ENCODE assay signal across 8 mouse cellular contexts in genomic region chr7:4789436-4789935, GRCm38 (mm10). TPM values are rescaled to one million over a fixed set of nuclear protein-coding genes. Genes with fewer than 3 reads are reported as not detected.
DNase-seq lines count a peak whose midpoint lies in the region; ATAC-seq and TF ChIP-seq lines count a peak whose summit lies in the region.

TSS of gene Tmem238 (minus strand) at chr7:4789656.

- ATAC-seq in CD4-positive, CD25-positive, alpha-beta regulatory T cell, adult 4 months: no peak

- WGBS in olfactory bulb, adult 2 months: 10% methylated on average over 40 of the region's 40 CpGs

- peak within 1 kb of the TSS; percentile 53 for H3K4me3 ChIP-seq in olfactory bulb, adult 2 months (ENCODE audit: insufficient read depth, low read depth, low read length)

- intact Hi-C loops in gastrocnemius, postnatal 14 days (cut with DNase I; ENCODE audit: low total_unique reads): loop anchor here (5.0 kb wide), 1 partner anchor 87 kb away; no protein-coding TSS in a partner anchor

- peaks cover 16% of the 10 kb centered on the region for H3K4me1 ChIP-seq in olfactory bulb, adult 2 months (ENCODE audit: control insufficient read depth, insufficient read depth, low read length)

- no peak within 1 kb of the TSS for H3K27ac ChIP-seq in olfactory bulb, adult 2 months (ENCODE audit: insufficient read depth, low read depth, low read length)

- TF ChIP-seq CTCF in olfactory bulb, adult 2 months (IDR thresholded peaks at IDR 0.05; ENCODE audit: insufficient read depth, low read depth, low read length): no peak

- no peak for TF ChIP-seq POLR2A in olfactory bulb, adult 2 months (IDR thresholded peaks at IDR 0.05; ENCODE audit: insufficient read depth, low read depth, low read length)

- peak; percentile 58 for DNase-seq in CD4-positive, CD25-positive, alpha-beta regulatory T cell, adult 2 months (ENCODE audit: low read depth, low spot score)
- peak; percentile 68 for DNase-seq in brain, adult 2 months (ENCODE audit: low read depth, low spot score)
- peak; percentile 74 for DNase-seq in gastrocnemius, postnatal 14 days
- DNase-seq in kidney, adult 11 months: peak; percentile 88
- peak; percentile 85 to 87 for DNase-seq in lung, adult 18-20 months
- DNase-seq in frontal cortex, adult 2 months (ENCODE audit: extremely low spot score in 1 of 2, low spot score in 1 of 2): no peak

RNA-seq across cellular contexts. Expression of gene Tmem238, which starts in this region (rescaled TPM):
- under 1 TPM in 1 of 2 experiments, not detected in 1; 0.86 TPM for polyA plus RNA-seq in CD4-positive, CD25-positive, alpha-beta regulatory T cell, adult 4 months (2017; shearing (Covaris generic))
- 1 to 10 TPM; 2.5 to 4.1 TPM for total RNA-seq in gastrocnemius, postnatal 14 days (2021)
- not detected in 2 replicates for polyA plus RNA-seq in olfactory bulb, adult 2 months (2012; ENCODE audit: insufficient read depth, insufficient read length, low replicate concordance, missing spikeins)
- 4.3 and 5.1 TPM in 2 replicates for polyA plus RNA-seq in frontal cortex, adult 2 months (2012; rRNA removed)

Comparison
In these comparisons a context has a peak if more than half of its experiments do, and no peak if none do; other contexts are left out.
1. DNase-seq: peak in CD4-positive, CD25-positive, alpha-beta regulatory T cell, adult 2 months (single experiment), brain, adult 2 months (single experiment), gastrocnemius, postnatal 14 days (single experiment), kidney, adult 11 months (single experiment) and lung, adult 18-20 months (2 of 2); none in frontal cortex, adult 2 months (0 of 2).